Mouse (Mus musculus) frontal cortex, postnatal 25 days (tissue): ENCODE results near the gene Aqr.

ENCODE experiments used
- DNase-seq, 2 experiments: peaks; one replicate each; pipeline ENCODE4 v3.0.0; 2022; ENCODE audit warnings: low spot score in 2 of 2

The Aqr gene

GRCm38 (mm10) chr2:114136755-114137154 lies 50.1 kb downstream of the Aqr start:
- no peak for DNase-seq

GRCm38 (mm10) chr2:114135777-114136176 lies 51.0 kb downstream of the Aqr start:
- no peak for DNase-seq

GRCm38 (mm10) chr2:114133355-114133754 lies 53.5 kb downstream of the Aqr start:
- no peak for DNase-seq

- no peak for DNase-seq
Observed at GRCm38 (mm10) chr2:114130657-114131056, 56.2 kb downstream of the Aqr start.

GRCm38 (mm10) chr2:114123304-114123703 lies 63.5 kb downstream of the Aqr start:
- DNase-seq, result no peak

- no peak for DNase-seq
Observed at GRCm38 (mm10) chr2:114119451-114119850, 67.4 kb downstream of the Aqr start.

GRCm38 (mm10) chr2:114117665-114118064 lies 69.2 kb downstream of the Aqr start:
- DNase-seq, result no peak

GRCm38 (mm10) chr2:114117235-114117634 lies 69.6 kb downstream of the Aqr start:
- no peak for DNase-seq

GRCm38 (mm10) chr2:114115563-114115962 lies 71.3 kb downstream of the Aqr start:
- DNase-seq, result no peak

GRCm38 (mm10) chr2:114107288-114108278 lies 79.2 kb downstream of the Aqr start:
- no peak for DNase-seq

- no peak for DNase-seq
Observed at GRCm38 (mm10) chr2:114106383-114106782, 80.4 kb downstream of the Aqr start.

- no peak for DNase-seq
Observed at GRCm38 (mm10) chr2:114102471-114102870, 84.4 kb downstream of the Aqr start.

- DNase-seq, result no peak
Observed at GRCm38 (mm10) chr2:114100834-114101233, 86.0 kb downstream of the Aqr start.

- DNase-seq, result no peak
Observed at GRCm38 (mm10) chr2:114099816-114100215, 87.0 kb downstream of the Aqr start.

- no peak for DNase-seq
Observed at GRCm38 (mm10) chr2:114099109-114099508, 87.7 kb downstream of the Aqr start.

- DNase-seq, result no peak
Observed at GRCm38 (mm10) chr2:114097627-114098026, 89.2 kb downstream of the Aqr start.

GRCm38 (mm10) chr2:114096570-114096969 lies 90.3 kb downstream of the Aqr start:
- no peak for DNase-seq

GRCm38 (mm10) chr2:114095348-114095747 lies 91.5 kb downstream of the Aqr start:
- no peak for DNase-seq

GRCm38 (mm10) chr2:114094696-114095095 lies 92.1 kb downstream of the Aqr start:
- no peak for DNase-seq

GRCm38 (mm10) chr2:114093577-114093976 lies 93.2 kb downstream of the Aqr start:
- DNase-seq, result no peak

GRCm38 (mm10) chr2:114089862-114090261 lies 97.0 kb downstream of the Aqr start:
- DNase-seq, result no peak

GRCm38 (mm10) chr2:114087271-114087670 lies 99.6 kb downstream of the Aqr start:
- DNase-seq, result no peak

- DNase-seq, result no peak
Observed at GRCm38 (mm10) chr2:114071876-114072275, 114.9 kb downstream of the Aqr start.
